Mouse (Mus musculus) kidney, adult 2 months (tissue): ENCODE results near the gene Itgb5.

Experiments used
- CTCF ChIP-seq: fragments of 200-500 bp; conservative IDR thresholded peaks from 2 replicates; pipeline ENCODE4 v1.5.1; 2011; ENCODE audit warnings: low read depth, mild to moderate bottlenecking, control low read depth, low read length, moderate library complexity, mixed read lengths; ENCODE audit not compliant: insufficient read depth, insufficient read length
- POLR2A ChIP-seq: fragments of 200-500 bp; IDR thresholded peaks from one replicate; pipeline ENCODE4 v1.6.1; 2011; ENCODE audit warnings: low read depth, low read length, control low read depth

- TF ChIP-seq CTCF (no peak), POLR2A (no peak)
Observed at GRCm38 (mm10) chr16:33916473-33917251, 87.2 kb downstream of the Itgb5 start.
